Mouse (Mus musculus) forebrain, embryonic 16.5 days (tissue): ENCODE data around the gene Gm20532. TPM values are rescaled to one million over a fixed set of nuclear protein-coding genes. Genes with fewer than 3 reads are reported as not detected.
A peak's percentile ranks its signal among the peaks of the same experiment; 100 is the strongest.
"Not testable (repeated sequence)": the region's sequence is repeated elsewhere in the genome, so short reads cannot be mapped to it uniquely, and the experiment has no call there.

ENCODE experiments used
- ATAC-seq: fragments of 200-750 bp; cut with Nextera tagmentation; 2 replicates; pipeline ENCODE4 v1.8.0; 2017; ENCODE audit warnings: mild to moderate bottlenecking, moderate library complexity
- H3K27ac ChIP-seq: fragments of 300-500 bp; sonication (generic); 2 replicates; pipeline ENCODE4 v1.5.1; 2014; ENCODE audit warnings: low read length, control low read depth
- H3K27me3 ChIP-seq: fragments of 300-500 bp; sonication (generic); replicated peaks from 2 replicates; pipeline ENCODE4 v1.6.1; 2014; ENCODE audit warnings: low read length; ENCODE audit not compliant: control insufficient read depth, insufficient read depth
- H3K36me3 ChIP-seq: fragments of 300-500 bp; sonication (generic); 2 replicates; pipeline ENCODE4 v1.6.1; 2014; ENCODE audit not compliant: control insufficient read depth, insufficient read depth
- H3K4me1 ChIP-seq: fragments of 300-500 bp; sonication (generic); replicated peaks from 2 replicates; pipeline ENCODE4 v1.6.1; 2014; ENCODE audit warnings: low read length; ENCODE audit not compliant: control insufficient read depth, insufficient read depth
- H3K4me2 ChIP-seq: fragments of 300-500 bp; sonication (generic); 2 replicates; pipeline ENCODE4 v1.6.1; 2014; ENCODE audit warnings: mild to moderate bottlenecking, low read length, control low read depth
- H3K4me3 ChIP-seq: fragments of 300-500 bp; sonication (generic); replicated peaks from 2 replicates; pipeline ENCODE4 v1.5.1; 2014; ENCODE audit warnings: mild to moderate bottlenecking, low read length, control low read depth
- H3K9ac ChIP-seq: fragments of 300-500 bp; sonication (generic); replicated peaks from 2 replicates; pipeline ENCODE4 v1.6.1; 2014; ENCODE audit warnings: low read depth, low read length, control low read depth
- H3K9me3 ChIP-seq: fragments of 300-500 bp; sonication (generic); 2 replicates; pipeline ENCODE4 v1.6.1; 2016; ENCODE audit warnings: low read length; ENCODE audit not compliant: control insufficient read depth
- whole genome bisulfite sequencing: fragments of 180-500 bp; shearing (Covaris S2); extraction: QIAGEN DNeasy Blood & Tissue Kit; methylation state at CpG from one replicate; pipeline ENCODE4 v1.1.7; 2014; 5-methylcytosine and 5-hydroxymethylcytosine counted together
- microRNA counts: library from miRNA; unstranded; fragments of <30 nt; microRNA quantifications from one replicate; lab custom pipeline; 2016
- microRNA-seq: library from miRNA; unstranded; fragments of <30 nt; microRNA quantifications from one replicate; pipeline ENCODE4, GENCODE M21; 2017
- polyA plus RNA-seq: library from polyadenylated mRNA; unstranded; fragments of >200 nt; fragmentation: Nextera tagmentation; extraction: Ambion mirVana; gene quantifications from 2 replicates; pipeline ENCODE4 v1.2.1, GENCODE M21; 2015

The Gm20532 gene
- polyA plus RNA-seq, 1 experiment from 2014 or later, result not detected

DNA sequence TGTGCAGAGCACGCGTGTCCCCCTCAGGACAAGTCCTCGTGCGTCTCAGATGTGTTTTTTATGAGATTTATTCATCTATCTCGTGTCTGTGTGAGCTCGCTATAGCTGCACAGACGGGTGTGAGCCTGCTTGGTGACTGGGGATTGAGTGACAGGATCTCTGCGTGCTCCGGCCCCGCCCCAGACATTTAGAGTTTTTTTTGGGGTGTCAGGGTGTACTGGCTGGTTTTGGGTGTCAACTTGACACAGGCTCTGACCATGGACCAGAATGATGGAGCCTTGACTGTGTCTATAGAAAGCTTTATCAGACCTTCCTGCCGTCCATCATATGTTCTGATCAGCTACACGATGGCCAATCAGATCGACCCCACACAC, 76.1 kb downstream of the Gm20532 start:
- WGBS, result 83% methylated on average over 13 of the region's 13 CpGs
- H3K4me1 ChIP-seq, result peaks cover 5% of the 10 kb centered on the region; the same call in 1 of the 2 replicates
- H3K36me3 ChIP-seq, result no peaks in the 10 kb centered on the region
- no peaks in the 10 kb centered on the region for H3K9me3 ChIP-seq
- H3K27me3 ChIP-seq, result no peaks in the 10 kb centered on the region
- no peak overlapping the region for H3K27ac ChIP-seq
- H3K4me2 ChIP-seq, result no peak overlapping the region
- no peak overlapping the region for H3K9ac ChIP-seq
- no peak overlapping the region for H3K4me3 ChIP-seq
- ATAC-seq, result no peak

DNA sequence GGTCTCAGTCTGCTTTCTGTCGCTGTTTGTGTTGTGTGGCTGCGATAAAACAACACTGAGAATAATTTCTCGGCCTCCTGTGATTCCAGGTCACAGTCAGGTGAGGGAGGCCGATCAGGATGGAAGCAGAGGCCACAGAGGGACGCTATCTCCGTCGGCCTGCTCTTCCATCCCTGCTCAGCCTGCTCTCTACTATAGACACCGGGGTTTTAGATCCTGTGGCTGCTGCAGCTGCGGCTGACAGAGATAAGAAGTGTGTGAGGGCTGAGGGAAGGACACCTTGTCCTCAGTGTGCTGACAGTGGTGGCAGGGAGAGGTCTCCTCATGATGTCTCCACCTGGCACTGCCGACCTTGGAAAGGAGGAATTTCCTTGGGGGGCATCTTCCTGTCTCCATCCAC, 76.7 kb downstream of the Gm20532 start:
- no peak overlapping the region for H3K4me3 ChIP-seq
- H3K9ac ChIP-seq, result no peak overlapping the region
- H3K27me3 ChIP-seq, result no peaks in the 10 kb centered on the region
- no peak for ATAC-seq
- H3K4me2 ChIP-seq, result no peak overlapping the region
- no peaks in the 10 kb centered on the region for H3K9me3 ChIP-seq
- no peaks in the 10 kb centered on the region for H3K36me3 ChIP-seq
- H3K27ac ChIP-seq, result no peak overlapping the region
- 75% methylated on average over 10 of the region's 10 CpGs for WGBS
- peaks cover 5% of the 10 kb centered on the region; the same call in 1 of the 2 replicates for H3K4me1 ChIP-seq

- WGBS, result 82% methylated on average over 1 of the region's 1 CpGs
- ATAC-seq, result not testable (repeated sequence)
These were observed 77.1 kb downstream of the Gm20532 start for GRCm38 (mm10) chr2:26663551-26663950.

GRCm38 (mm10) chr2:26668746-26669145, 82.3 kb downstream of the Gm20532 start:
- Histone ChIP-seq H3K9ac (no peak overlapping the region), H3K27me3 (no peaks in the 10 kb centered on the region), H3K4me2 (no peak overlapping the region), H3K4me3 (no peak overlapping the region), H3K36me3 (no peaks in the 10 kb centered on the region), H3K27ac (no peak overlapping the region), H3K4me1 (no peaks in the 10 kb centered on the region), H3K9me3 (no peaks in the 10 kb centered on the region)
- no peak for ATAC-seq

More at GRCm38 (mm10) chr2:26663551-26663950, 77.1 kb downstream of the Gm20532 start:
- not testable (repeated sequence) for H3K9ac ChIP-seq, H3K4me2 ChIP-seq, H3K27ac ChIP-seq, H3K4me3 ChIP-seq, H3K4me1 ChIP-seq, H3K36me3 ChIP-seq, H3K9me3 ChIP-seq, H3K27me3 ChIP-seq

DNA sequence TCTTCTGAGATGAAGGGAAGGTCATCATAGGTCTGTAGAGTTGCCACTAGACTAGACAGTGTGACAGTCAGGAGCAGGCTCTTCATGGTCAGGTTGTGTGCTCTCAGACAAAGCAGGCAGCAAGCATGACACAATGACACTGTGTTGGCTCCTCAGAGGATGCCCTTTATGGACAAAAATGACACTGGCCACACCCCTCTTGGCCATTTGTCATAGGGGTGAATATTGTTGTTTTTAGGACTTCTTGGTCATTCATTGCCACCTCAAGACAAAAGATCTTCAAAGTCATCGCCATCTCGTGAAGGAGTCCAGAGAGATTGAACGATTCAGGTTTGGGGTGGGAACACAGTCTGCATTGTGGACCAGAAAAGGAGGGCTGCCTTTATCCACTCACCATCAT, 84.7 kb downstream of the Gm20532 start, which contains the start of gene Lcn4:
Lcn4 (minus strand) TSS at position 101 of the 400 bp plus-strand sequence.
- Histone ChIP-seq H3K9me3 (no peaks in the 10 kb centered on the region), H3K27me3 (no peaks in the 10 kb centered on the region), H3K9ac (no peak within 1 kb of the TSS), H3K27ac (no peak within 1 kb of the TSS), H3K36me3 (no peaks in the 10 kb centered on the region), H3K4me1 (no peaks in the 10 kb centered on the region), H3K4me2 (no peak within 1 kb of the TSS), H3K4me3 (no peak within 1 kb of the TSS)
- ATAC-seq, result no peak
- WGBS, result 84% methylated on average over 3 of the region's 3 CpGs

MicroRNA genes within 50 kb of the gene (microRNA counts, 519-probe panel; counts per million panel counts)
- microRNA mmu-miR-126-3p (lab: Ali Mortazavi, UCI), result 3,611 counts per million, percentile 89 among the panel's probes with 10 or more counts
- 2,809 counts per million, percentile 72 among the panel's probes with 10 or more counts for microRNA mmu-miR-126-5p (lab: Ali Mortazavi, UCI)

Small RNA genes lying within 50 kb of the gene (microRNA-seq; reads per million reads assigned to microRNA genes)
- gene Mir126a (not detected), gene Mir126b (not detected)

Other genes starting within 250 kb of the Gm20532 start
- gene Dnlz, start 234.5 kb upstream of the Gm20532 start, polyA plus RNA-seq, result 30.4 and 32.5 TPM in 2 replicates
- 2.2 and 2.3 TPM in 2 replicates for gene Card9, start 225.7 kb upstream of the Gm20532 start, polyA plus RNA-seq
- gene Snapc4, start 206.0 kb upstream of the Gm20532 start, polyA plus RNA-seq, result 32.1 and 42.6 TPM in 2 replicates
- gene Entr1, start 197.3 kb upstream of the Gm20532 start, polyA plus RNA-seq, result 194 and 208 TPM in 2 replicates
- 95.3 and 100 TPM in 2 replicates for gene Pmpca, start 197.3 kb upstream of the Gm20532 start, polyA plus RNA-seq
- 19.8 and 23.9 TPM in 2 replicates for gene Inpp5e, start 177.4 kb upstream of the Gm20532 start, polyA plus RNA-seq
- gene Sec16a, start 141.4 kb upstream of the Gm20532 start, polyA plus RNA-seq, result 21.5 and 23.1 TPM in 2 replicates
- gene Notch1, start 70.0 kb upstream of the Gm20532 start, polyA plus RNA-seq, result 20.2 and 23.6 TPM in 2 replicates
- gene Egfl7, start 6.6 kb upstream of the Gm20532 start, polyA plus RNA-seq, result 59.5 and 61.7 TPM in 2 replicates
- 3.7 and 4.0 TPM in 2 replicates for gene Agpat2, start 17.8 kb downstream of the Gm20532 start, polyA plus RNA-seq
- gene Fam69b, start 41.8 kb downstream of the Gm20532 start, polyA plus RNA-seq, result 106 and 125 TPM in 2 replicates
- not detected in 2 replicates for gene Lcn4, start 84.6 kb downstream of the Gm20532 start, polyA plus RNA-seq